8 mouse cellular contexts compared by ENCODE assay signal in the genomic region with DNA sequence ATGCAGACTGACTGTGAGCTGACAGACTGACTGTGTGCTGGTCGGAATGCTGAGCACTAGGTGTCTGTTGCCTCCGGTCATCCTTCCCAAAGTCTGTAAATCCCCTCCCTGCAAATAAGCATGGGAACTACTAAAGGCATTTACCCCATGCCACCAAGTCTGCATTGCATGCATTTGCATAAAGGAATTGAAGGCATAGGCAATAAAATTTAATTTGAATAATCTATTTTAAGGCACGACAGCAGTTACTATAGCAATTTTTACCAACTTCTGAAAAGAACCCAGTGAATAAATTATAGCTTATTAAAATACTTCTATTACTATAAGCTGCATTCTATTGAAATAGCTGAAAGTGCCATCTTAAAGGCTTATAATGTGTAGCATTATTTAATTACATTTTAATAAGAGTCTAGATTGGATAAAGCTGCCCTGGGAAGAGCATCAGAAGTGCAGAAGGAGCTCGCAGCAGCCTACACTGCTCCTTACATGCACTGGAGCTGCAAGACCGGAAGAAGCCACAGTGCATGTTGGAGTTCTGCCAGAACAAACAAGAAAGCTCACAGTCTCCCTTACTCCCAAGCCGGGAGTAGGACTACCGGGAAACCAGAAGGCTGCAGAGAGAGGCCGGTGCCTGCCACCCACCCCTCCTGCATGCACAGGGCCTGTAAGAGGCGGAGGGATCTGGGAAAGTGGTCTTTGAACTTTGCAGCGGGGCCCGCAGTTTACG. TPM values are rescaled to one million over a fixed set of nuclear protein-coding genes. Genes with fewer than 3 reads are reported as not detected.
DNase-seq lines count a peak whose midpoint lies in the region; ATAC-seq and TF ChIP-seq lines count a peak whose summit lies in the region.
"Had no signal": no experiment of that assay in that cellular context is flagged by ENCODE, and none has a peak within 500 bp of the region (broad histone marks: within the 10 kb centered on the region; RNA-seq: fewer than 3 reads in every experiment).

No protein-coding gene starts in this region.

- no peak overlapping the region for H3K4me2 ChIP-seq in midbrain, embryonic 13.5 days (replicated peaks)
- peak overlapping the region; percentile 19; the same call in 1 of the 2 replicates for H3K4me2 ChIP-seq in hindbrain, embryonic 15.5 days
- H3K4me2 ChIP-seq in stomach, postnatal 0 days (replicated peaks; ENCODE audit: low read depth), result peak overlapping the region; percentile 34

- ATAC-seq in midbrain, embryonic 13.5 days, result peak; percentile 79
- ATAC-seq in hindbrain, embryonic 15.5 days (ENCODE audit: low FRiP score, low read depth), result peak; percentile 74; the same call in 1 of the 2 replicates
- peak; percentile 74 for ATAC-seq in stomach, postnatal 0 days (ENCODE audit: low FRiP score, low TSS enrichment)

- 0 out of 2 replicates have a peak overlapping the region, but pooled peaks have one; percentile 25 for H3K9ac ChIP-seq in midbrain, embryonic 13.5 days (replicated peaks)
- H3K9ac ChIP-seq in hindbrain, embryonic 15.5 days, result no peak overlapping the region
- H3K9ac ChIP-seq in liver, adult 2 months (ENCODE audit: low read depth, low read length), result peak overlapping the region; percentile 41
- H3K9ac ChIP-seq in stomach, postnatal 0 days (ENCODE audit: low read length), result peak overlapping the region; percentile 23; the same call in 1 of the 2 replicates

- H3K27ac ChIP-seq in midbrain, embryonic 13.5 days, result no peak overlapping the region
- no peak overlapping the region for H3K27ac ChIP-seq in midbrain, embryonic 10.5 days (replicated peaks)
- H3K27ac ChIP-seq in hindbrain, embryonic 15.5 days (replicated peaks), result no peak overlapping the region
- H3K27ac ChIP-seq in liver, adult 2 months (replicated peaks; ENCODE audit: insufficient read depth, low read depth, low read length), result no peak overlapping the region
- H3K27ac ChIP-seq in stomach, postnatal 0 days (replicated peaks), result peak overlapping the region; percentile 76

- WGBS in midbrain, embryonic 13.5 days, result 55% methylated on average over 12 of the region's 12 CpGs
- 63% methylated on average over 12 of the region's 12 CpGs for WGBS in midbrain, embryonic 10.5 days
- WGBS in hindbrain, embryonic 15.5 days, result 51% methylated on average over 12 of the region's 12 CpGs
- 34% methylated on average over 12 of the region's 12 CpGs for WGBS in liver, adult 2 months
- 34% methylated on average over 12 of the region's 12 CpGs for WGBS in stomach, postnatal 0 days

- no peak overlapping the region for H3K4me3 ChIP-seq in midbrain, embryonic 13.5 days (replicated peaks)
- no peak overlapping the region for H3K4me3 ChIP-seq in midbrain, embryonic 10.5 days
- no peak overlapping the region for H3K4me3 ChIP-seq in hindbrain, embryonic 15.5 days
- peak overlapping the region; percentile 43 for H3K4me3 ChIP-seq in liver, adult 2 months (ENCODE audit: insufficient read depth, low read depth, low read length)
- no peak overlapping the region for H3K4me3 ChIP-seq in stomach, postnatal 0 days (ENCODE audit: low read depth, low read length)
- H3K4me3 ChIP-seq: megakaryocyte, embryonic 14.5 days had no signal

- no peaks in the 10 kb centered on the region for H3K9me3 ChIP-seq in midbrain, embryonic 13.5 days
- H3K9me3 ChIP-seq in midbrain, embryonic 10.5 days (replicated peaks), result no peaks in the 10 kb centered on the region
- H3K9me3 ChIP-seq in hindbrain, embryonic 15.5 days, result no peaks in the 10 kb centered on the region
- no peaks in the 10 kb centered on the region for H3K9me3 ChIP-seq in stomach, postnatal 0 days (ENCODE audit: control insufficient read depth, low read length)
- H3K9me3 ChIP-seq: megakaryocyte, embryonic 14.5 days had no signal

- no peak for DNase-seq in midbrain, embryonic 10.5 days (ENCODE audit: low spot score)
- peak; percentile 74 for DNase-seq in liver, adult 2 months (ENCODE audit: extremely low read depth, low read depth, low spot score)
- peak; percentile 76 for DNase-seq in stomach, postnatal 0 days (ENCODE audit: low spot score)
- DNase-seq in left cerebral cortex, adult 9 months (ENCODE audit: low spot score in 2 of 2), result no peak
- no peak for DNase-seq in left cerebral cortex, adult 8-10 months (ENCODE audit: low spot score in 2 of 2)

- no peaks in the 10 kb centered on the region for H3K27me3 ChIP-seq in midbrain, embryonic 13.5 days
- H3K27me3 ChIP-seq in midbrain, embryonic 10.5 days (ENCODE audit: low read depth, poor library complexity, severe bottlenecking), result no peaks in the 10 kb centered on the region
- no peaks in the 10 kb centered on the region for H3K27me3 ChIP-seq in hindbrain, embryonic 15.5 days
- H3K27me3 ChIP-seq in liver, adult 2 months (ENCODE audit: control insufficient read depth, insufficient read depth, low read length), result no peaks in the 10 kb centered on the region
- H3K27me3 ChIP-seq in stomach, postnatal 0 days (ENCODE audit: control insufficient read depth, insufficient read depth, low read length), result no peaks in the 10 kb centered on the region
- H3K27me3 ChIP-seq: megakaryocyte, embryonic 14.5 days had no signal

- no peak for TF ChIP-seq CTCF in liver, adult 2 months (IDR thresholded peaks at IDR 0.05; ENCODE audit: low read depth, low read length)
- no peak for TF ChIP-seq CTCF in stomach, postnatal 0 days (IDR thresholded peaks at IDR 0.05; ENCODE audit: low read depth)

- no peaks in the 10 kb centered on the region for H3K79me2 ChIP-seq in liver, adult 2 months (ENCODE audit: control insufficient read depth, insufficient read depth, low read length)

- H3K4me1 ChIP-seq in midbrain, embryonic 13.5 days (replicated peaks), result peaks cover 5% of the 10 kb centered on the region; the same call in 1 of the 2 replicates
- H3K4me1 ChIP-seq in midbrain, embryonic 10.5 days, result peaks cover 10% of the 10 kb centered on the region; the same call in 1 of the 2 replicates
- H3K4me1 ChIP-seq in hindbrain, embryonic 15.5 days (replicated peaks), result peaks cover 4% of the 10 kb centered on the region; the same call in 1 of the 2 replicates
- H3K4me1 ChIP-seq in liver, adult 2 months (ENCODE audit: control insufficient read depth, insufficient read depth, low read length), result no peaks in the 10 kb centered on the region; the same call in 1 of the 2 replicates
- H3K4me1 ChIP-seq in stomach, postnatal 0 days (replicated peaks; ENCODE audit: control insufficient read depth, insufficient read depth), result peaks cover 4% of the 10 kb centered on the region; the same call in 1 of the 2 replicates
- H3K4me1 ChIP-seq: megakaryocyte, embryonic 14.5 days had no signal

- TF ChIP-seq EP300 in stomach, postnatal 0 days (optimal IDR thresholded peaks at IDR 0.05), result no peak

- no peak for TF ChIP-seq POLR2A in liver, adult 2 months (IDR thresholded peaks at IDR 0.05; ENCODE audit: extremely low read depth, insufficient read depth, low read length)

- H3K36me3 ChIP-seq in midbrain, embryonic 13.5 days, result no peaks in the 10 kb centered on the region
- H3K36me3 ChIP-seq in midbrain, embryonic 10.5 days, result no peaks in the 10 kb centered on the region
- H3K36me3 ChIP-seq in hindbrain, embryonic 15.5 days, result no peaks in the 10 kb centered on the region
- no peaks in the 10 kb centered on the region for H3K36me3 ChIP-seq in liver, adult 2 months (ENCODE audit: control insufficient read depth, insufficient read depth, low read length)
- no peaks in the 10 kb centered on the region for H3K36me3 ChIP-seq in stomach, postnatal 0 days (ENCODE audit: control insufficient read depth, insufficient read depth, low read length)

RNA-seq across cellular contexts. Expression of a gene that starts 58.3 kb away (rescaled TPM):
- not detected in 2 replicates for polyA plus RNA-seq in midbrain, embryonic 13.5 days (2015; fragmentation: Nextera tagmentation; extraction: Ambion mirVana)
- not detected in 2 replicates for polyA plus RNA-seq in midbrain, embryonic 10.5 days (2016; fragmentation: Nextera tagmentation; extraction: Ambion mirVana)
- polyA plus RNA-seq in hindbrain, embryonic 15.5 days (2015; fragmentation: Nextera tagmentation; extraction: Ambion mirVana), result 0.13 and 0.50 TPM in 2 replicates
- total RNA-seq in liver, adult 2 months (2014; rRNA removed), result 0.37 TPM in 1 of 2 replicates, not detected in the other
- polyA plus RNA-seq in liver, adult 2 months (2012; rRNA removed), result not detected in 2 replicates
- 1.1 and 1.2 TPM in 2 replicates for polyA plus RNA-seq in stomach, postnatal 0 days (2015; fragmentation: Nextera tagmentation; extraction: Ambion mirVana)
- 1 to 10 TPM in 2 of 4 experiments, under 1 TPM in 2; 0.53 to 1.6 (median 1.2) TPM for total RNA-seq in left cerebral cortex, adult 8-10 months (2022)

Comparison
In these comparisons a context has a peak if more than half of its experiments do, and no peak if none do; other contexts are left out.
1. DNase-seq: peak in liver, adult 2 months (single experiment) and stomach, postnatal 0 days (single experiment); none in midbrain, embryonic 10.5 days (single experiment), left cerebral cortex, adult 9 months (0 of 2) and left cerebral cortex, adult 8-10 months (0 of 2).
2. Peak in every context shown above with its lines, with median percentiles within 50 percentile points of each other: ATAC-seq.